Mouse (Mus musculus): Measurements from ENCODE around the gene Cd24a. TPM values are rescaled to one million over a fixed set of nuclear protein-coding genes. Genes with fewer than 3 reads are reported as not detected.

Gene Cd24a
- polyA plus RNA-seq, 1 experiment from 2014 or later: 84.3 TPM

DNA sequence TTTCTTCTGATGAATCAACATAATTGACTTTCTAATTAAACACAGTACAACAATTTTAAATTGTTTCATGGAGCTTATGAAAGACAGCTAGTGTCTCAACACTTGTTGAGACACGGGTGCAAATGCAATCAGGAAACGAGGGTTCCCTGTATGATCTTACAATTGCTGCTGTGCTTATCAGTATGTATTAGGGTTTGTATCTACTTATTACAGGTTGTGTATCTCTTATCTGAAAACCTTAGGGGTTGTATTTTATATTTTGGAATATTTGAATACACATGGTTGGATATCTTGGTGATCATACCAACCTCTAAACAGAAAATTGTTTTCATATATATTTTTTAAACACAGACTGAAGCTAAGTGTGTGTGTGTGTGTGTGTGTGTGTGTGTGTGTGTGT, 16.1 kb downstream of the Cd24a start:
- 64% methylated on average over 2 of the region's 2 CpGs for WGBS
- Histone ChIP-seq H3K9ac (ENCODE audit: low read length) (no peak overlapping the region), H3K36me3 (ENCODE audit: control insufficient read depth, insufficient read depth) (no peaks in the 10 kb centered on the region), H3K9me3 (replicated peaks; ENCODE audit: control insufficient read depth, low read length) (no peaks in the 10 kb centered on the region), H3K4me3 (ENCODE audit: low read length) (no peak overlapping the region), H3K27ac (ENCODE audit: low read length) (no peak overlapping the region), H3K4me2 (ENCODE audit: low read depth, low read length) (no peak overlapping the region), H3K27me3 (ENCODE audit: control insufficient read depth, insufficient read depth, low read length) (no peaks in the 10 kb centered on the region), H3K4me1 (ENCODE audit: control insufficient read depth, insufficient read depth, low read length) (no peaks in the 10 kb centered on the region)
- no peak for ATAC-seq (replicated peaks; ENCODE audit: extremely low read depth, insufficient read depth, low FRiP score)

DNA sequence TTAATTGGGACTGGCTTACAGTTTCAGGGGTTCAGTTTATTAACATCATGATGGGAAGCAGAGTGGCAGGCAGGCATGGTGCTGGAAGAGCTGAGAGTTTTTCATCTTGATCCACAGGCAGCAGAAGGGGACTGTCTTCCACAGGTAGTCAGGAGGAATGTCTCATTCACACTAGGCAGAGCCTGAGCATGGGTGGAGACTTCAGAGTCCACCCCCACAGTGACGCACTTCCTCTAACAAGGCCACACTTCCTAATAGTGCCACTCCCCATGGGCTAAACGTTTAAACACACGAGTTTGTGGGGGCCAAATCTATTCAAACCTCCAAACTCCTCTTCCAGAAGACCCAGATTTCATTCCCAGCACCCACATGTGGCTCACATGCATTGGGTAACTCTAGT, 16.8 kb downstream of the Cd24a start:
- H3K9ac ChIP-seq (ENCODE audit: low read length): no peak overlapping the region
- H3K4me2 ChIP-seq (ENCODE audit: low read depth, low read length): no peak overlapping the region
- H3K9me3 ChIP-seq (replicated peaks; ENCODE audit: control insufficient read depth, low read length): no peaks in the 10 kb centered on the region
- H3K27ac ChIP-seq (ENCODE audit: low read length): no peak overlapping the region
- 47% methylated on average over 3 of the region's 3 CpGs for WGBS
- H3K27me3 ChIP-seq (ENCODE audit: control insufficient read depth, insufficient read depth, low read length): no peaks in the 10 kb centered on the region
- no peaks in the 10 kb centered on the region for H3K4me1 ChIP-seq (ENCODE audit: control insufficient read depth, insufficient read depth, low read length)
- no peak overlapping the region for H3K4me3 ChIP-seq (ENCODE audit: low read length)
- no peaks in the 10 kb centered on the region for H3K36me3 ChIP-seq (ENCODE audit: control insufficient read depth, insufficient read depth)
- ATAC-seq (replicated peaks; ENCODE audit: extremely low read depth, insufficient read depth, low FRiP score): no peak

DNA sequence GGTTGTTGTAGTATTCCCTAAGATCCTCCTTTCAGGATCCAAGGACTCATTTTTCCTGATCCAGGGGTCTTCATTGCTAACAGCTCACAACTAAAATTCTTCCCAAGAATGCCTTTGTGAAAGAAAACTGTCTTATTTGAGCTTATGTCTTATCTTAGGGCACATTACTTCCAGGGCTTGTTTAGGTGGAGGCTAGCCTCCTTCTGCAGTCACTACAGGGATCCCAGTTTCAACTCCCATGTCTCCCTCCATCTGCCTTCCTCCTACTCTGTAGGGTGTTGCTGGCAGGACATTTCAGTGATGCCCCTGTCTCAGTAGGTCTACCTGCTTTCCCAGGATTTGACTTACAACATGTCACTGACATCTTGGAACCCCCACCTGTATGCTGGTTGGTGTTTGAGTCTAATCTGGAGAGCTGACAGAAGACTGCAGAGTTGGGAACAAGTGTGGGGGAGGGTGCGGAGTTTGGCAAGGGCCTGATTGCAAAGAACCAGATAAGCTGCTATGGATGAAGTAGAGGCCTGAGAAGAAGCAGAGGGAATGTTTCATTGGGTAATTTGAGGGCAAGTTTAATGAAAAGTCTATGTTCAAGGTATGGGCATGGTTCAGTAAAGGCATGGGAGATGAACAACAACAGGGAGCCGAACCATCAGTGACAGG, 20.1 kb downstream of the Cd24a start:
- WGBS: 53% methylated on average over 2 of the region's 2 CpGs
- Histone ChIP-seq H3K4me2 (ENCODE audit: low read depth, low read length) (no peak overlapping the region), H3K4me3 (ENCODE audit: low read length) (no peak overlapping the region), H3K9ac (ENCODE audit: low read length) (no peak overlapping the region), H3K27me3 (ENCODE audit: control insufficient read depth, insufficient read depth, low read length) (no peaks in the 10 kb centered on the region), H3K4me1 (ENCODE audit: control insufficient read depth, insufficient read depth, low read length) (no peaks in the 10 kb centered on the region), H3K9me3 (replicated peaks; ENCODE audit: control insufficient read depth, low read length) (no peaks in the 10 kb centered on the region), H3K36me3 (ENCODE audit: control insufficient read depth, insufficient read depth) (no peaks in the 10 kb centered on the region), H3K27ac (ENCODE audit: low read length) (no peak overlapping the region)
- no peak for ATAC-seq (replicated peaks; ENCODE audit: extremely low read depth, insufficient read depth, low FRiP score)

DNA sequence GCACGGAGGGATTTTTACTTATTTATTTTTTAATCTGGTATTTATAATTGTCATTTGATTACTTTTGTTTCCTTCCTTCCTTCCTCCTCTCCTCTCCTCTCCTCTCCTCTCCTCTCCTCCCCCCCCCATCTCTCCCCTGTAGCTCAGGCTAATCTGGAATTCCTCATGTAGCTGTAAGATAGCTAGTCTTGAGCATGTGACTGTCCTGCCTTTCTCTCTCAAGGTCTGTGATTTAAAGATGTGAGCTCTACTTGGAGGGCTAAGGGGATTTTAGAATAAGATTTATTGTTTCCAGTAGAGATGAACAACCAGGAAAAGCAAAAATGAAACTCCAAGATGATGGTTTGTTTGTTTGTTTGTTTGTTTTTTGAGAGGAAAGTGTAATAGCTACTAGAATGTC, 23.0 kb downstream of the Cd24a start:
- Histone ChIP-seq H3K36me3 (ENCODE audit: control insufficient read depth, insufficient read depth) (no peaks in the 10 kb centered on the region), H3K9ac (ENCODE audit: low read length) (no peak overlapping the region), H3K4me2 (ENCODE audit: low read depth, low read length) (no peak overlapping the region), H3K27me3 (ENCODE audit: control insufficient read depth, insufficient read depth, low read length) (no peaks in the 10 kb centered on the region), H3K4me3 (ENCODE audit: low read length) (no peak overlapping the region), H3K27ac (ENCODE audit: low read length) (no peak overlapping the region), H3K4me1 (ENCODE audit: control insufficient read depth, insufficient read depth, low read length) (no peaks in the 10 kb centered on the region), H3K9me3 (replicated peaks; ENCODE audit: control insufficient read depth, low read length) (no peaks in the 10 kb centered on the region)
- 61% methylated on average over 1 of the region's 1 CpGs for WGBS
- no peak for ATAC-seq (replicated peaks; ENCODE audit: extremely low read depth, insufficient read depth, low FRiP score)

DNA sequence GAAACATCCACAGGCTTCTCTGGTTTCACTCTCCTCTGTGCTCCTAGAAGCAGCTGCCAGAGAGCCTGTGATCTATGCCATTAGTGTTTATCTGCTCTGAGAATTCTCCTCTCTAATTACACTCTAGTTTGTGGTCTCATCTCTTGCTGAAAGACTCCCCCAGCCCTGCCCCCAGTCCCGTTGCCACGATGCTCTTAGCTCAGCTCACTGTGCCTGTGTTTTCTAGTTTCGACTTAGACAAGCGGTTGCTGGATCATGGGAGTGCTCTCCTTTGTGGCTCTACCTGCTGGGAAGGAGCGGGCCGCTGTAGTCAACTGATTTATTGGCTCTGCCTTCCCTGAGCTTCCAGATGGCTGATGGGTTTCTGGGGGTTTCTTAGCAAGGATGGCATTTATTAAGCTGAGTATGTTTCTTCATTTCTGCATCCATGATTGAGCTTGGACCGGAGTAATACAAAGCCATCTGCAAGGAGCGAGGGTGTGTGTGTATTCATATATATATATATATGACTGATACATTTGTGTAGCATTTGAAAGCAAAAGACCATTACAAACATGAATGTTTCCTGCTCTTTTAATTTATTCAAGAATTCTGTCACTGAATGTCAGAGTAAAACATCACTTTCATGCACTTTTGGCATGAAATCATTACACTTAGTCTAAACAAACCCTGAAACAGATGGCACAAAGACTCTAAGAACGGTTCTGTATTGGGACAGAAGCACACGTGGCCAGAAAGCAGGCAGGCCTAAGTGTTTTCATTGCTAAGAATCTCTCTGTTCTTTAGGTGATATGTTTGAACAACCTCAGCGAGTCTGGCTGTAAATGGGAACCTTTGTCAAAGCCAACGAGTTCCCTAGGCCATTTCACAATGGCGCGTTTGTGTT, 23.7 kb downstream of the Cd24a start:
- WGBS: 55% methylated on average over 14 of the region's 14 CpGs
- Histone ChIP-seq H3K36me3 (ENCODE audit: control insufficient read depth, insufficient read depth) (no peaks in the 10 kb centered on the region), H3K27me3 (ENCODE audit: control insufficient read depth, insufficient read depth, low read length) (no peaks in the 10 kb centered on the region), H3K9me3 (replicated peaks; ENCODE audit: control insufficient read depth, low read length) (no peaks in the 10 kb centered on the region), H3K4me3 (ENCODE audit: low read length) (no peak overlapping the region), H3K9ac (ENCODE audit: low read length) (no peak overlapping the region), H3K27ac (ENCODE audit: low read length) (no peak overlapping the region), H3K4me2 (ENCODE audit: low read depth, low read length) (no peak overlapping the region), H3K4me1 (ENCODE audit: control insufficient read depth, insufficient read depth, low read length) (no peaks in the 10 kb centered on the region)
- ATAC-seq (replicated peaks; ENCODE audit: extremely low read depth, insufficient read depth, low FRiP score): no peak

DNA sequence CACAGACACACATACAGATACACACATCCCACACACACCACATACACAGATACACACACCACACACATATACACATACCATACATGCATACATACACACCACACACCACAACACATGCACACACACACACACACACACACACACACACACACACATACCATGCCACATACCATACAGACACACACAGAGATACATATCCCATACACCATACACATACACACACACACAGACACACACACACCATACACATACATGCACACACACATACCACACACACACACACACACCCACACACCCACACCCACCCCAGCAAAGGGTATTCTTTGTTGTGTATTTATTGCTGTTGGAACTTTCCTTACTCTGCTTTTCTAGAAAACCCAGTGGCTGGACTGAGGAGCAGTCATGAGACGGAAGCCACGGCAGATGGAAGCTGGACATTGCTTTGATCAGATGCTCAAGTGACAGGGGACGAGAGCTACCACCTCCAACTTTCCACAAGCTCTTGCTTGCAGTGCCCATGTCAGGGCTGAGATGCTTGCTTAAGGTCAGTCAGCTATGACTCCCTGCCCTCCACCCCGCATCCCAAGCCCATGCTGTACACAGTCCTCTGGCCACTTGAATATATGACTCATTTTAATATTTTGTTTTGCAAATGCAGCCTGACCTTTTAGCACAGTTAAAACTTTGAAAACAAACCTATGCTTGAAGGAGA, 26.0 kb downstream of the Cd24a start:
- Histone ChIP-seq H3K4me3 (ENCODE audit: low read length) (no peak overlapping the region), H3K4me1 (ENCODE audit: control insufficient read depth, insufficient read depth, low read length) (no peaks in the 10 kb centered on the region), H3K9me3 (replicated peaks; ENCODE audit: control insufficient read depth, low read length) (no peaks in the 10 kb centered on the region), H3K36me3 (ENCODE audit: control insufficient read depth, insufficient read depth) (no peaks in the 10 kb centered on the region), H3K4me2 (ENCODE audit: low read depth, low read length) (no peak overlapping the region), H3K27ac (ENCODE audit: low read length) (no peak overlapping the region), H3K27me3 (ENCODE audit: control insufficient read depth, insufficient read depth, low read length) (no peaks in the 10 kb centered on the region), H3K9ac (ENCODE audit: low read length) (no peak overlapping the region)
- WGBS: 56% methylated on average over 4 of the region's 4 CpGs
- no peak for ATAC-seq (replicated peaks; ENCODE audit: extremely low read depth, insufficient read depth, low FRiP score)

DNA sequence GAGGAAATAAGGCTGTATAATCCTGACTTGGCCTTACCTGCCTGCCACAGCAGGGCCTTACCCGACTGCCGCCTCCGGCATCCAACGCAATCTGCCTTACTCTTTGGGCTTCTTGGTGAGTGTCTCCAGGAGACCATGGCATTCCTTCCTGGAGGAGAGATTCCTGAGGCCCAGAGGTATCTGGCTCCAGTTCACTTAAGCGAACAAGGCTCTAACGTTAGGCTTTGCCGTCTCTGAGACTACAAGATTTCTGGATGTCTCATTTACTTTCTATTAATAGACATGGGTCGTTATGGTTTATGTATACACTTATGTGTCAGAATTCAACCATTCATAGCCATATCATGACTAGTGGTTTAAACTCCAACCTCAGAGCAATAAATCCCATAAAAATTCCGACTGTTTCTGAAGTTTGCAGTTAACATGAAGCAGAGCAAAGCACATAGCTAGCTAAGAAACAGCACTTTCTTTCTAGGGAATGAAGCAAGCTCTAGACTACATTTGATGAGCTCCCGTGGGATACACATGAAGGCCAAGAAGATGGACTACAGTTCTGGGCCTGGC, 26.7 kb downstream of the Cd24a start:
- Histone ChIP-seq H3K27me3 (ENCODE audit: control insufficient read depth, insufficient read depth, low read length) (no peaks in the 10 kb centered on the region), H3K4me1 (ENCODE audit: control insufficient read depth, insufficient read depth, low read length) (no peaks in the 10 kb centered on the region), H3K9ac (ENCODE audit: low read length) (no peak overlapping the region), H3K9me3 (replicated peaks; ENCODE audit: control insufficient read depth, low read length) (no peaks in the 10 kb centered on the region), H3K36me3 (ENCODE audit: control insufficient read depth, insufficient read depth) (no peaks in the 10 kb centered on the region), H3K4me2 (ENCODE audit: low read depth, low read length) (no peak overlapping the region), H3K4me3 (ENCODE audit: low read length) (no peak overlapping the region), H3K27ac (ENCODE audit: low read length) (no peak overlapping the region)
- WGBS: 60% methylated on average over 10 of the region's 10 CpGs
- no peak for ATAC-seq (replicated peaks; ENCODE audit: extremely low read depth, insufficient read depth, low FRiP score)

DNA sequence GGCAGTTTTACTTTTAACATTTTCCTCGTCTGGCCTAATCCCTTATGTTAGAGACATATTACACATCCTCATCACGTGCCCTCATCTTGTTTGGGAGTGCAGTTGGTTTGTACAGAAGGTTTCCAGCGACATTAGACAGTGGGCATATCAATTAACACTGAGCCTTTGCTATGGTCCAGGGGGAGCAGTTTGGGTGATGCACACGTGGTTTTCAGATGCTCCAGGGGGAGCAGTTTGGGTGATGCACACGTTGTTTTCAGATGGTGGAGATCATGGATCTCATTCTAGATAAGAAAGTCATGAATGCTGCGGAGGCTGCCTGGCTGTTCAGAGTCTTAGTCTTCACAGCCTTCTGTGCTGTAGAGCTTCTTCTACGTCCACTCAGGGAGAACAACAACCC, 27.8 kb downstream of the Cd24a start:
- Histone ChIP-seq H3K9me3 (replicated peaks; ENCODE audit: control insufficient read depth, low read length) (no peaks in the 10 kb centered on the region), H3K4me3 (ENCODE audit: low read length) (no peak overlapping the region), H3K9ac (ENCODE audit: low read length) (no peak overlapping the region), H3K4me1 (ENCODE audit: control insufficient read depth, insufficient read depth, low read length) (no peaks in the 10 kb centered on the region), H3K4me2 (ENCODE audit: low read depth, low read length) (no peak overlapping the region), H3K27ac (ENCODE audit: low read length) (no peak overlapping the region), H3K27me3 (ENCODE audit: control insufficient read depth, insufficient read depth, low read length) (no peaks in the 10 kb centered on the region), H3K36me3 (ENCODE audit: control insufficient read depth, insufficient read depth) (no peaks in the 10 kb centered on the region)
- ATAC-seq (replicated peaks; ENCODE audit: extremely low read depth, insufficient read depth, low FRiP score): no peak
- 76% methylated on average over 7 of the region's 7 CpGs for WGBS

DNA sequence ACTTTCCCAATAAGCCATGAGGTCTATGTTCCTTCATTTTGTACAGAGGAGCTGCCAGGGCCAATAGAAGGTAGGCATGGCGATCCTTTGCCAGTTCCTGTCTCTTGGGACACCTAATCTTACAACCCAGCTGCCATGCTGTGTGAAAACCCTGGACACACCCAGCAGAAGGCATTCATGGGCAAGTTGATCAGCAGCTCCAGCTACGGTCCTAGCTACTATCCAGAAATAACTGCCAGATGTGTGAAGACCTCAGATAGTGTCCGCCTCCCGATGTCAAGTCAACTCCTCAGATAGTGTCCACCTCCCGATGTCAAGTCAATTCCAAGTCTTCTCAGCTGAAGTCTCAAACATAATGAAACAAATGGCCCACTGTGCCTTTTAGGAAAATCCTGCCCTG, 31.4 kb downstream of the Cd24a start:
- 48% methylated on average over 5 of the region's 5 CpGs for WGBS
- ATAC-seq (replicated peaks; ENCODE audit: extremely low read depth, insufficient read depth, low FRiP score): no peak

More for the DNA sequence above, 31.4 kb downstream of the Cd24a start:
- no peak overlapping the region for H3K27ac ChIP-seq (ENCODE audit: low read length)
- H3K4me3 ChIP-seq (ENCODE audit: low read length): no peak overlapping the region
- no peaks in the 10 kb centered on the region for H3K27me3 ChIP-seq (ENCODE audit: control insufficient read depth, insufficient read depth, low read length)
- no peaks in the 10 kb centered on the region for H3K4me1 ChIP-seq (ENCODE audit: control insufficient read depth, insufficient read depth, low read length)
- no peaks in the 10 kb centered on the region for H3K36me3 ChIP-seq (ENCODE audit: control insufficient read depth, insufficient read depth)
- H3K4me2 ChIP-seq (ENCODE audit: low read depth, low read length): no peak overlapping the region
- H3K9me3 ChIP-seq (replicated peaks; ENCODE audit: control insufficient read depth, low read length): no peaks in the 10 kb centered on the region
- no peak overlapping the region for H3K9ac ChIP-seq (ENCODE audit: low read length)

All from heart, embryonic 16.5 days (tissue).